Mouse (Mus musculus): ENCODE results near the gene Sez6l2.
"Not testable (repeated sequence)": the region's sequence is repeated elsewhere in the genome, so short reads cannot be mapped to it uniquely, and the experiment has no call there.

Gene Sez6l2

DNA sequence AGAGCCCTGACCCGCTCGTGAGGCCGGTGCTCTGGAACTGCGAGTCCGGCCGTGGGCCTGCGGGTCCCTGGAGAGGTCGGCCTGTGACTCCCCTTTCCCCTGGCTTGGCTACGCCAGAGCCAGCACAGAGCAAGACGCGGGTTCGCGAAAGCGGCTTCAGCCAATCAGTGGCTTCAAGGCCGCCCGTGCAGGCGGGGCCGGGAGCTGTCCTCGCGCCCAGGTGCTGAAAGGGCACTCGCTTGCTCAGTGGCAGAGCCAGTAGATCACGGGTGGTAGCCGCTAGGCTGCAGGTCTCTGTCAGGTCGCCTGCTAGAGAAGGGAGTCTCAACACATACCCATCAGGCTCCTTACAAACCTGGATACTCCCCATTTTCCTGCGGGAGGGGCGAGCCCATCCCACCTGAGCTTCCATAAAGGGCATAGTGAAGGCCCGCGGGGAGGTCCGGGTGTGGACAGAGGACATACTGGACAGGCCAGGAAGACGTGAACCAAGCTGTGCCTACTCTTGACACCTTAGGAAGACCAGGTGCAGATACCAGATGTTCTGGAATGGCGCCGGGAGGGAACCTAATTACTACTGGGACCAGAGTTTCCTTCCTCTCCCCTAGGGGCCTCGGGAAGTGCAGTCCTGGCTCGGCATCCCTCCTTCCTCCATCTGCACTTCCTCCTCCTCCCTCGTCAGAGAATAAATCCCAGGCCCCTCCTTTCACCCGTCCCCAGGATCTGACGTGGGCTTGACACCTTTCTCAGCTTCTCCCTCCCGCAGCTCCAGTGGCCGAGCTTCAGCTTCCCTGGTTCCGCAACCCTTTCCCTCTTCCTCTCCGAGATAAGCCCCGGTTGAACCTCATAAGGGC is at the start of gene Sez6l2:
Gene Sez6l2, plus strand, starts transcription at position 771 of the 854 bp plus-strand sequence.
- peak; percentile 72 to 83 for DNase-seq (ENCODE audit: low spot score in 2 of 2)

DNA sequence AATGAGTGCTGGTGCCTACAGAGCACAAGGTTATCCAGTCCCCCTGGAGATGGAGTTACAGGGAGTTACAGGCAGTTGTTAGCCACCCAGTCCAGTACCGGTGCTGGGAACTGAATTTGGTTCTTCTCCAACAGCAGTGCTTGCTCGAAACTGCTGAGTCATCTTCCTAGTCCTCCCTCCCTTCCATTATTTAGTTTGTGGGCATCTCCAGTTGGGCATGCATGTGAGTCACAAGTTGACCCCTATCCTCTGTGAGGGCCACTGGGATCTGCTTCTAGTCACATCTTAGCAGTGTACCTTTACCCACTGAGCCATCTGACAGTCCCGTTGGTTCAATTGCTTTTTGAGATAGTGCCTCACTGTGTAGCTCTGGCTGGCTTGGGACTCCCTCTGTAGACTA is 44.8 kb upstream of the Sez6l2 start:
- no peak for DNase-seq (ENCODE audit: low spot score in 2 of 2)

DNA sequence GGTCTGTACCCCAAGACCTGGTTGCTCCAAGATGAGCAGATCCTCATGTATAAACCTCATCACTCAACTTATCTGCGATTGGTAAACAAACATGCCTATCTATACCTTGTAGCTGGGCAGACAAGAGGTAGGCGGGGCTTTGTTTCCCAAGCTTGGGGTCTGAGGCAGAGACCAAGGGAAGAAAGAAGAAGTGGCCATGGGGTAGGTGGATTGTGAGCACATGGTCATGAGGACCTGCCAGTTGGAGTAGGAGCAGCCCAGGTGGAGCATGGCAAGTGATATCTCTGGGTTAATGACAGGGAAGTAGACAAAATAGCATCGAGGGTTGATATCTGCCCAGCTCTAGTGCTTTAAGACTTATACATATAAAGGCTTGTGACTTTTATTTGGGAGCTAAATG is 35.5 kb upstream of the Sez6l2 start:
- DNase-seq (ENCODE audit: low spot score in 2 of 2): no peak

DNA sequence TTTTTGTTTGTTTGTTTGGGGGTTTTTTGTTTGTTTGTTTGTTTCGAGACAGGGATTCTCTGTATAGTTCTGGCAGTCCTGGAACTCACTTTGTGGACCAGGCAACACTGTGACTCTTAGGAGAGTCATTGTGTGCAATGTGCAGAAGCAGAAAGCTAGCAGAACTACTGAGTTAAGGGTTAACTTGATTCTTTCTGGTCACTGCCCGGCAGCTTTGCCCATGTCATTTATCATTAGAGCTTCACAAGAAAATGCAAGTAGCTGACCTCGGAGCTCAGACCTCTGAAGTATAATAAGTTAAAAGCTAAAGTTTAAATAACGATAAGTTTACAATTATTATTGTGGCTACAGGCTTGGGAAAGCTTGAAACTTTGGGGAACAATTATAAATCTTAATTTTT is 32.0 kb upstream of the Sez6l2 start:
- DNase-seq (ENCODE audit: low spot score in 2 of 2): not testable (repeated sequence)

DNA sequence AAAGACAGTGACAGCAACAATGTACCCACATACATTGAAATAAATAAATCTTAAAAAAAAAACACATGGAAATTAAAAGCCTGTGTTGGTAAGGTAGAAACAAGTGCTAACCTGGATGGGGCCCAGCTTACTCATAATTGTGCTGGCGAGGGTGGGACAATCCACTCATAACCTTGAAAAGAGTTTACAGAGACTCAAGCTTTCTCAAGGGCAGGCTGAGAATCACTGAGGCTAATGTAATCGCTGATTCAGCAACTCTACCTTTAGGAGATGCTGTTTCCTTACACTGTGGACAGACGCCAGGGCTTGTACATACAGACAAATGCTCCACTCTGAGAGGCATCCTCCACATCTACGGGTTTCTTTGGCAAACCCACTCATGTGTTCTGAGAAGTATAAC is 30.4 kb upstream of the Sez6l2 start:
- no peak for DNase-seq (ENCODE audit: low spot score in 2 of 2)

DNA sequence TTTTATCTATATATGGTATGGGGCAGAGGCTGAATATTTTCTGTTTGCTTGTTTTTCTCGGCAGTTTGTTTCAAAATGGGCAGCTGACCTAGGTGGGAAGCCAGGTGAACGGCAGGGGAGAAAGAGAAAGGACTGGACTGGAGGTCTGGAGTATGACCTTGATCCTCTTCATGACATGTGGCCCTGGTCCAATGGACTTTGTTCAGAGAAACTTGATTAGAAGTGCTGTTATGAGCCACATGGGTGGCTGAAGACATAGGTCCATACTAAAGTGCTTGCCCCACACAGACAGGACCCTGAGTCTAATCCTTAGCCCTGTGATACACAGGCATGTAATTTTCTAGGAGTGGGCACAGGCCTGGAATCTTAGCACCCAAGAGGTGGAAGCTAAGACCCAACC is 28.8 kb upstream of the Sez6l2 start:
- DNase-seq (ENCODE audit: low spot score in 2 of 2): no peak

DNA sequence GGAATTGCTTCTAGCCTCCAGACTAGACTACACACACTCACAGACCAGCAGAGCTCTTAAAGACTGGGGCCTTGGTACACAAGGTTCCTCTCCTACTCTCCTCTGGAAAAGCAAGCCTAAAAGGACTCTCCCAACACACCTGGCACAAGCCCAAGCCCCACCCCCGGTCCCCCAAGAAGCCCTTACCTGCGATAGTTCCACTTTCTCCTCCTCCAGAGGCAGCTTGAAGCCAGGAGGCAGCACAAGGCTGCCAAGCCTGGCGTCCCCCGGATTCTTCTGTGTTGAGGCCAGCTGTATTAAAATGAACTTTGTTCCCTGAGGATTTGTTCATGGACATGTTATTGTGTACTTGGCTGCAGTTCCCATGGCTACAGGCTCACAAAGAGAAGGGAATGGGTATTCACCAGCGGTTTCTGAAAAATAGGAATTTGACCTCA is 27.7 kb upstream of the Sez6l2 start, which contains the start of gene Tmem219:
Gene Tmem219, minus strand, starts transcription at position 294 of the 437 bp plus-strand sequence.
- no peak for DNase-seq (ENCODE audit: low spot score in 2 of 2)

DNA sequence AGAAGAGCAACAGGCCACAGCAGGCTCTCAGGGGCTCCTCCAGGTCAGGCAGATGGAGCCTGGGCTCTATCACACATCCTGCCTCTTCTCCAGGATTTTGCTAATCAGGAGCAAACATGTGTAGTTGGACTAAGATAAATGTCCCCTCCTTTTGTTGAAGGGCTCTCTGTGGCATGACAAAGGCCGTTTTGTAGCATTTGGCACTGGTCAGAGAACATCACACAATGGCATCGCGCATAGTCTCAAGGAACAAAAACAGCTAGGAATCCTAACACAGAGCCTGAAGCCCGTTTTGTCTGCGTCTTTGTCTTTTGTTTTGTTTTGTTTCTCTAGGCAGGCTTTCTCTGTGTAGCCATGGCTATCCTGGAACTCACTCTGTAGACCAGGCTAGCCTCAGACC is 26.4 kb upstream of the Sez6l2 start:
- no peak for DNase-seq (ENCODE audit: low spot score in 2 of 2)

DNA sequence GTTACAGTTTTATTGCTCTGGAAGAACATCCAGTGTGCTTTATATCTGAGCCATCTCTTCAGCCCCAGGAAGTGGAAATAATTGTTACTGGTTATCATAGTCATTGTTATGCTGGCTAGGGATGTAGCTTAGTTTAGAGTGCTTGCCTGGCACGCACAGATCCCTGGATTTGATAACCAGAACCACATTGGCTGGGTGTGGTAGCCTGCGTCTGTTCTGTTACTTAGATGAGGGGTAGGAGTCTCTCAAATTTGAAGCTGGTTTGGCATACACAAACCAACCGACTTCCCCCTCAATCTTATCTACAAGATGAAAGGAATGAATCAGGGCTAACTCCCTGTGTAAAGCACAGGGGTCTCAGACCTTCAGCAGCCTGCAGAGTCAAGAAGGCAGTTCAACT is 24.1 kb upstream of the Sez6l2 start:
- DNase-seq (ENCODE audit: low spot score in 2 of 2): no peak

DNA sequence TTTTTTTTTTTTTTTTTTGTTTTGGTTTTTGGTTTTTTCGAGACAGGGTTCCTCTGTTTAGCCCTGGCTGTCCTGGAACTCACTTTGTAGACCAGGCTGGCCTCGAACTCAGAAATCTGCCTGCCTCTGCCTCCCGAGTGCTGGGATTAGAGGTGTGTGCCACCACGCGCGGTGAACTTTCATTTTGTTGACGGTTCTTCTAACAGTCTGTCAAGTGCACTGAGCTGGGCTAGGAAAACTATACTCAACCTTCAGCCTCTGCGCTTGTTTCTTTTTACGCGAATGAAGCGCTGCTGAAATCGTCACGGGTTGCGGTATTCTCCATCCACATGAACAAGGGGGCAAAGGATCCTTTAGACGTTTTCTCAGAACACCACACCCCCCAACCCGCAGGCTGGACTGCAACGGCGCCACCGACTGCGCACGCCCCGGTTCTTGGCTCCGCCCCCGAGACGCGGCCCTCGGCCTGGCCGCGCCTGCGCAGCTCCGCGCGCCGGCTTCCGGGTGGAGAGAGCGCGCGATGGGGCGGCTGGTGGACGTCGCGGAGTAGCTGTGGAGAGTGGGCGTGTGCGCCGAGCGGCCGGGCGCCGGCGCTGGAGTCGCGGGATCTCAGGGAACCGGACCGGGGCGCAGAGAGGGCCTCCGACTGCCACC is 21.9 kb upstream of the Sez6l2 start, which contains the start of gene Kctd13:
Gene Kctd13, plus strand, starts transcription at position 496 of the 654 bp plus-strand sequence.
- DNase-seq (ENCODE audit: low spot score in 2 of 2): peak; percentile 80 to 92

DNA sequence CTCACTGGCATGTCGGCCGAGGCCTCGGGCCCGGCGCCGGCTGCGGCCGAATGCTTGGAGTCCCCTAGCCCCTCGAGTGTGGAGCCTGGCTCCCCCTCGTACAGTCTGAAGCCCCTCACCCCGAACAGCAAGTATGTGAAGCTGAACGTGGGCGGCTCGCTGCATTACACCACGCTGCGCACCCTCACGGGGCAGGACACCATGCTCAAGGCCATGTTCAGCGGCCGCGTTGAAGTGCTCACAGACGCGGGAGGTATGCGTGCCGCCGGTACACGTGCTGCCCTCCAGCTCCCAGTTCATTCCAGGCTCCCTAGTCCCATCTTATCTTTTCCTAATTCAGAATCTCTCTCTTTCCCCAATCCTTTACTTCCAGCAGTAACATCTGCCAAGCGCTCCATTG is 21.3 kb upstream of the Sez6l2 start:
- no peak for DNase-seq (ENCODE audit: low spot score in 2 of 2)

DNA sequence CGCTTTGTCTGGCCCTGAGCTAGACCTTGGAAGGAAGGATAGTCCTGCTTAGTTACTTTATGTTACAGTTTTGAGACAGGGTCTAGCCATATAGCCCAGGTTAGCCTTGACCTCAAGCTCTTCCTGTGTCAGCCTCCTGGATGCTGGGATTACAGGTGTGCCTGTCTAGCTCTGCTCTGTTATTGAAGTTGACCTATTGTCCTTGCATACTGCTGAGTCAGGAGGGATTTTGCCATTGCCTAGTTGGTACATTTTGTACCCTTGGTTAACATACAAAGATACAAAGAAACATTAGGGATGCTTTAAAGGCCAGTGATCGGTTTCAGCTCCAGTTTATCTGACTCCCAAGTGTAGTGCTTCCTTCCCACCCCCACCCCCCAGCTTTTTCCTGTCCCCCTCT is 17.7 kb upstream of the Sez6l2 start:
- DNase-seq (ENCODE audit: low spot score in 2 of 2): no peak

DNA sequence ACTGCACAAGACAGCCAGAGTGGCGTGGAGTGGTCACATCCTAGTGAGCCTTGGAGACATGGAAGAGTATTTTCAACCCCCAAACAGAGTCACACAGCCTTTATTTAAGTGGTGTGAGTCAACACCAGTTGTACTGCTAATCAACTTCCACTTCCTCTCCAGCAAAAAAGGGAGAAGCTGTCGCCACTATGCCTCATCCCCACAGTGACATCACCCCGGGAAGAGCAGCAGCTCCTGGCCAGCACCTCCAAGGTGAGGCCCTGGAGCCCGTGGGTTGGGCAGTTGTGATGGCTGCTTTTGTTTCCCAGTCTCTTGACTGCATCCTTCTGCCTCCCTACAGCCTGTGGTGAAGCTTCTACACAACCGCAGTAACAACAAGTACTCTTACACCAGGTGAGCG is 9.2 kb upstream of the Sez6l2 start:
- no peak for DNase-seq (ENCODE audit: low spot score in 2 of 2)

DNA sequence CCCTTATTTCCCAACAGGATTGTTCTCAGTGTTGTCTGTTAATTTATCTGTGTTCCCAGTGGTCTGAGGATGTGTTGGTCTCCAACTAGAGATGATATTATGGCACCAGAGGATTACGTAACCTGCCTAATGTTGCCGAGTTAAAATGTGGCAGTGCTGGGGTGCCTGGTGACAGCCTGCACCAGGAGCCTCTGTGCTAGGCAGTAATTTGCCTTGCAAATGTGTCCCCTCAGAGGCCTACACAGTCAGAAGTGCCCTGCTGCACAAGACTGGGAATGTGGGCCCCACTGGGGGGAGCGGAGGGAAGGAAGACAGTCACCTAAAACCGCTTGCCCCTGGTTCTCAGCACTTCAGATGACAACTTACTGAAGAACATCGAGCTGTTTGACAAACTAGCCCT is 8.6 kb upstream of the Sez6l2 start:
- peak in 1 of 2 experiments; percentile 54 for DNase-seq (ENCODE audit: low spot score in 2 of 2)

DNA sequence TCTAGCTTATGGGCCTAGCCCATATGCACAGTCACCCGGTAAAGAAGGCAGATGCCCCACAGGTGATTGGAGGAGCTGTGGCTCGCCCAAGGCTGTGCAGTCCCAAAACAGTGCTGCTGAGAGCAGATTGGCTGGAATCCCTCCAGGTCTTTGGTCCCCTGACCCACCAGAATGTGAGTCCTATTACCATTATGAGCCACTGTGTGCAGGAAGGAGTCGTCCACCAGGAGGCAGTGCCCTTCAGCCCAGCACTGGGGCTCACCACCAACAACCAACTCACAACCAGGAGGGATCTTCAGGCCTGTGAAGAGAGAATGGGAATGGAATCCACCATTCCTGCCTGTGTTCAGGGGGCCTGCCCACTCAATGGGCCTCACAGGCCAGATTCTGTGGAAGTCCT is 3.8 kb upstream of the Sez6l2 start:
- DNase-seq (ENCODE audit: low spot score in 2 of 2): no peak

DNA sequence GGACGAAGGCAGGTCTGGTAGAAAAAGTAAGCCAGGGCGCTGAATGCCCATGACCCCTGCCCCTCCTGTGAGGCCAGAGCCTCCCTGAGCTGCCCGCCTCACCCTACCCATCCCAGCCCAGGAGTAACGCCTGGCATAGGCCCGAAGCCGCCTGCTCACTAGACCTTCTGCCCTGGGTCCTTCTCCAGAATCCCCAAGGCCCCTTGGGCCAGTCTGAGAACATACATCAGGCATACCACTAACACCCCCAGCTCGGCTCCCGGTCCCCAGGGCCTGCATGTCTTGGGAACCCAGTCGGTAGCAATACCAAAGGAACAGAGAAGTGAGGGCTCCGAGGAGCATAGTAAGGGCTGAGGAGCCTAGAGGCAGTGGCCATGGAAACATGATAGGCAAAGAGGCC is 1.7 kb upstream of the Sez6l2 start:
- no peak for DNase-seq (ENCODE audit: low spot score in 2 of 2)

DNA sequence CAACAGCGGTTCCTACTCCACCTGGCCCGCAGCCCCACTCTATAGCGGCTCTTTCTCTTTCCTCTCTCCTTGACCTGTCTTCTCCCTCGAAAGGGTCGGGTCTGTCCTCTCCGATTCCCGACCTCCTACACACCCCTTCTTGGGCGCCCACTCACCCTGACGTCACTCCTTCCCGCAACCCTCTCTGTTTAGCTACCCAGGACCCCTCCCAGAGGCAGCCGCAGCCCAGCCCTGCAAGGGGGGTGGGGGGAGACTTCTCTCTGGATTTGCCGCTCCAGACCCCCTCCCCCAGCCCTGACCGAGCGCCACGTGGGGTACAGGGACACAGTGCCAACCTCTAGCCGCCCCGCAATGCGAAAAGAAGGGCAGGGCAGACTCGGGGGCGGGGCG is 965 bp upstream of the Sez6l2 start, which contains the start of gene Asphd1:
Gene Asphd1, minus strand, starts transcription at position 180 of the 390 bp plus-strand sequence.
- peak; percentile 59 to 70 for DNase-seq (ENCODE audit: low spot score in 2 of 2)

DNA sequence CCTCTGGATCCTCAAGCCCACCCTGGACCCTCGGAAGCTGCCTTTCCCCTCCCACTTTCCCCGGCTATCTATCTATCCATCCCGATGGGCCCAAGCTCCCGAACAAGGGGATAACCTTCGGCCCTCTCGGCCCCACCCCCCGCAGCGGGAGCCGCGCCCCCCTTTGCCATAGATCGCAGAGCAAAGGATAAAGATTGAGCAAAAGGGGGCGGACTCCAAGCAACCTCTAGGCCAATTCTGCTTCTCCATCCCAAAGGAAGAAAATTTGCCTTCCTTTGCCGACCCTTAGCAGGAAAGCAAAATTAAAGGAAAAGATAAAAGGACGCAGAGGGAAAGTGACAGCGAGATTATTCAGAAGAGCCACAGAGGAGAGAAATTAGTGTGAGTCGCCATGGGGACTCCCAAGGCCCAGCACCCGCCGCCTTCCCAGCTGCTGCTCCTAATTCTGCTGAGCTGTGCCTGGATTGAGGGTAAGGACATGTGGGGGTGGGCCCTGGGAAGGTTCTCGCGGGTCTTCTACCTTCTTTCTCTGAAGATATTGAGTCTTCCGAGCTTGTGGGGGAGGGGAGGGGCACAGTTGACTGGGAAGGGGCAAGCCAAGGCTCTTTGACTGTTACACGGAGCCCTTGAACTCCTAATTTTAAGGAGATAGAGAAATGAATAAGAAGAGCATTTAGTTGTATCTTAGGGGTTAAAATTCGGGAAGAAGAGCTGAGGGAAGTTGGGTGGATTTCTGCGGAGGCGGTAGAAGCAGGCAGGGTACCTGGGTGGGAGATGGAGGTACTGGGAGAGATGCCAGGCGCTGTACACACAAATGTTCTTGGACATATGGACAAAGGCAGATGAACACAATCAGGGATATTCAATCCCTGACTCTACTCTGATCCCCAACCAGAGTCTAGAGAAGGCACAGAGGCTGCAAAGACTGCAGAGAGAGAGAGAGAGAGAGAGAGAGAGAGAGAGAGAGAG is 568 bp downstream of the Sez6l2 start:
- DNase-seq (ENCODE audit: low spot score in 2 of 2): peak in 1 of 2 experiments; percentile 58

DNA sequence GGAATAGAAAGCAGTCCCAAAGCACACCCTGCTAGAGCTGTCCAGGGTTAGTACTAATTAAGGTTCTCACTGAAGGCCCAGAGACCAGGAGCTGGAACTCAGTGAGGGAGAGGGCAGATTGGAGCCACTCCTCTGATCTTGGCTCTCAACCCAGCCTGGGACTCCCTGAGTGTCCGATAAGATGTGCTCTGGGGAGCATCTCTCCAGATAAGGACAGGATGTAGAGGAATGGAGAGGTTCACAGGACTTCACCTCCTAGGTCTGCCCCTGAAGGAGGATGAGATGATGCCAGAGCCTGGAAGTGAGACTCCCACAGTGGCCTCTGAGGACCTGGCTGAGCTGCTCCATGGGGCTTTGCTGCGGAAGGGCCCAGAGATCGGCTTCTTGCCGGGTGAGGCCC is 1.4 kb downstream of the Sez6l2 start:
- DNase-seq (ENCODE audit: low spot score in 2 of 2): no peak

DNA sequence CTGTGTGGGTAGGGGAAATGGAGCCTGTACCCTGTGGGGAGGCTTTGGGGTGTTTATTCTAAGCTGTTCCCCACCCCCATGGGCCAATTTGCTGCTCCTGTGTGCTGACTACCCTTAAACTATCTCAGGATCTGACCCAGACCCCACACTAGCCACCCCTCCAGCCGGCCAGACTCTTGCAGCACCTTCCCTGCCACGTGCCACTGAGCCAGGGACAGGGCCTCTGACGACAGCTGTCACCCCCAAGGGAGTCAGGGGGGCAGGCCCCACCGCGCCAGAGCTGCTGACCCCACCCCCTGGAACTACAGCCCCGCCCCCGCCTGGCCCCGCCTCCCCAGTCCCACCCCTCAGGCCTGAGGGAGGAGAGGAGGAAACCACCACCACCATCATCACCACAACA is 2.3 kb downstream of the Sez6l2 start:
- no peak for DNase-seq (ENCODE audit: low spot score in 2 of 2)

DNA sequence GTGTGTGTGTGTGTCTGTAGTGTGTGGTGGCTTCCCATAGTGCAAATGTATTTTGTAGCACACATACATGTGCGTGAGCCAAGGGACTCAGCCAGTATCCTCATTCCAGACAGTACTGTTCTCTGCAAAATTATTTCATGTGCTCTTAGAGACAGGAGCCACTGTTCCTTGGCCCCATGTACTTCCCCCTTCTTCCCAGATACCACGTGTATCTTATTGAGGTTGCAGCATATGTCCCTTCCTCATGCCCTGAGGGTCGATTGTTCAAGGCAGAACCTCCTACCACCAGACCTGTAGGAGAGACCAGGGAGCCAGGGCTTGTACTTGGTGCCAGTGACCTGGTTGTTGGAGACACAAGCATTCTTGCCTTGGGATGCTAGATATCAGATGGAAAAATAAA is 4.8 kb downstream of the Sez6l2 start:
- DNase-seq (ENCODE audit: low spot score in 2 of 2): no peak

DNA sequence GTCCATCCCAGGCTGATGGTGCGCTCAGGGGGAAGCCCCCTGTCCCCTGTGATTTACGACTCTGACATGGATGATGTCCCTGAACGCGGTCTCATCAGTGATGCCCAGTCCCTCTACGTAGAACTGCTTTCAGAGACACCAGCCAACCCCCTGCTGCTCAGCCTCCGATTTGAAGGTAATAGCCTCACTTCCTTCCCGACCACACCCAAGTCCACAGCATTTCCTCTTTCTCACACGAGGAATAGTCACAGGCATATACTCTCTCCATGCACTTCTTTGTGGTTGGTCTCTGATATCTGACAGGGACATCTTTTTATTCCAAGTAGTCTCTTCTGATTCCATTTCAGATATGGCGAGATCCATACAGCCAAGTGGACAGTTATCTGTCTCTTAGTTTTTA is 9.4 kb downstream of the Sez6l2 start:
- DNase-seq (ENCODE audit: low spot score in 2 of 2): no peak
